Mouse (Mus musculus) urinary bladder, adult 2 months (tissue): ENCODE data around the gene Trpm5. TPM values are rescaled to one million over a fixed set of nuclear protein-coding genes. Genes with fewer than 3 reads are reported as not detected.

Experiments
- DNase-seq: peaks from one replicate; pipeline ENCODE4 v3.0.0; 2022; ENCODE audit warnings: low spot score
- polyA plus RNA-seq: library from polyadenylated mRNA; depleted of rRNA; stranded (reverse); fragments of >200 nt; gene quantifications from 2 replicates; pipeline ENCODE4 v1.2.3, GENCODE M21; 2012

Gene Trpm5
- polyA plus RNA-seq, 1 experiment: 0.29 TPM

GRCm38 (mm10) chr7:143058221-143058697, 36.2 kb downstream of the Trpm5 start:
- no peak for DNase-seq

GRCm38 (mm10) chr7:143057667-143058220, 36.7 kb downstream of the Trpm5 start:
- DNase-seq: no peak

- no peak for DNase-seq
Measured at GRCm38 (mm10) chr7:143057023-143057422, 37.4 kb downstream of the Trpm5 start.

GRCm38 (mm10) chr7:143055499-143056186, 38.8 kb downstream of the Trpm5 start:
- DNase-seq: no peak

- no peak for DNase-seq
Measured at GRCm38 (mm10) chr7:143055001-143055400, 39.4 kb downstream of the Trpm5 start.

GRCm38 (mm10) chr7:143054612-143054965, 39.9 kb downstream of the Trpm5 start:
- DNase-seq: no peak

GRCm38 (mm10) chr7:143053961-143054611, 40.4 kb downstream of the Trpm5 start:
- DNase-seq: no peak

GRCm38 (mm10) chr7:143053008-143053899, 41.2 kb downstream of the Trpm5 start:
- peak; percentile 49 for DNase-seq

GRCm38 (mm10) chr7:143052626-143053007, 41.8 kb downstream of the Trpm5 start, which contains the start of gene Cd81:
TSS of gene Cd81 (plus strand) at chr7:143052739.
- DNase-seq: peak; percentile 87

- DNase-seq: no peak
Measured at GRCm38 (mm10) chr7:143051316-143051715, 43.1 kb downstream of the Trpm5 start.

- DNase-seq: no peak
Measured at GRCm38 (mm10) chr7:143049841-143050816, 44.3 kb downstream of the Trpm5 start.

GRCm38 (mm10) chr7:143049331-143049730, 45.1 kb downstream of the Trpm5 start:
- no peak for DNase-seq

- no peak for DNase-seq
Measured at GRCm38 (mm10) chr7:143046358-143046757, 48.1 kb downstream of the Trpm5 start.

- DNase-seq: no peak
Measured at GRCm38 (mm10) chr7:143044826-143045206, 49.6 kb downstream of the Trpm5 start.

GRCm38 (mm10) chr7:143044049-143044825, 50.2 kb downstream of the Trpm5 start:
- no peak for DNase-seq

- no peak for DNase-seq
Measured at GRCm38 (mm10) chr7:143042897-143043300, 51.5 kb downstream of the Trpm5 start.

- no peak for DNase-seq
Measured at GRCm38 (mm10) chr7:143042089-143042488, 52.4 kb downstream of the Trpm5 start.

- DNase-seq: no peak
Measured at GRCm38 (mm10) chr7:143041138-143041822, 53.2 kb downstream of the Trpm5 start.

- DNase-seq: no peak
Measured at GRCm38 (mm10) chr7:143040561-143040960, 53.9 kb downstream of the Trpm5 start.
